In the genomic region with DNA sequence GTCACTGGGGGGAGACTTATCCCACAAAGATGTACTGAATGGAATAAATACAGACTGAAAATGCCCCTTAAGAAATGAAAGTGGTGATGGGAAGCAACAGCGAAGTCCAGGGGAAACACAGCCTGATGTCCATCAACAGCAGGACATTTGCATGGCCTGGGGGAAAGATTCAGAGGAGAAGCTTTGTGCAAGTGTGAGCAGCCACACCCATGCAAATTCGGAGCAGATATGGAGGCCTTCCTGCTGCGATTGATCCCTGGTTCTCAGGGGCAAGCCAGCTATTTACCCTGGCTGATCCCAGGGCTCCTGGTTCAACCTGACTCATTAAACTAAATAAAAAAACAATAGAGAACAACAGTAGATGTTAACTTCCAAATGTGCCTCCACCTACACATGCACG, we compare ENCODE assay signal across 27 mouse cellular contexts.
DNase-seq lines count a peak whose midpoint lies in the region; ATAC-seq lines count a peak whose summit lies in the region.
"Had no signal": no experiment of that assay in that cellular context is flagged by ENCODE, and none has a peak within 500 bp of the region (broad histone marks: within the 10 kb centered on the region; RNA-seq: fewer than 3 reads in every experiment).

No protein-coding gene starts in this region.

- no peaks in the 10 kb centered on the region for H3K27me3 ChIP-seq in heart, embryonic 11.5 days (ENCODE audit: control insufficient read depth, insufficient read depth, low read length)
- H3K27me3 ChIP-seq: CH12.LX; embryonic facial prominence, embryonic 13.5 days; embryonic facial prominence, embryonic 15.5 days; forebrain, embryonic 12.5 days had no signal

- no peak overlapping the region for H3K9ac ChIP-seq in heart, embryonic 11.5 days (ENCODE audit: low read depth, low read length)
- H3K9ac ChIP-seq: embryonic facial prominence, embryonic 13.5 days; embryonic facial prominence, embryonic 15.5 days; forebrain, embryonic 12.5 days had no signal

- no peaks in the 10 kb centered on the region for H3K9me3 ChIP-seq in heart, embryonic 11.5 days (replicated peaks; ENCODE audit: control insufficient read depth, low read length)
- H3K9me3 ChIP-seq: embryonic facial prominence, embryonic 13.5 days; embryonic facial prominence, embryonic 15.5 days; forebrain, embryonic 10.5 days; forebrain, embryonic 12.5 days had no signal

- no peak overlapping the region for H3K4me2 ChIP-seq in heart, embryonic 11.5 days
- H3K4me2 ChIP-seq: embryonic facial prominence, embryonic 13.5 days; embryonic facial prominence, embryonic 15.5 days; forebrain, embryonic 12.5 days had no signal

- 75% methylated on average over 4 of the region's 4 CpGs for WGBS in heart, embryonic 11.5 days (ENCODE audit: insufficient replicate concordance)

- no peaks in the 10 kb centered on the region for H3K4me1 ChIP-seq in heart, embryonic 11.5 days (ENCODE audit: control insufficient read depth, insufficient read depth, low read length)
- H3K4me1 ChIP-seq: embryonic facial prominence, embryonic 15.5 days; forebrain, embryonic 10.5 days; forebrain, embryonic 12.5 days had no signal

- ATAC-seq in heart, embryonic 11.5 days (replicated peaks; ENCODE audit: insufficient number of reproducible peaks, low FRiP score, low TSS enrichment), result no peak
- ATAC-seq: activated CD4-positive, CD25-positive, alpha-beta regulatory T cell, adult 4 months; CD4-positive, CD25-positive, alpha-beta regulatory T cell, adult 4 months; forebrain, embryonic 14.5 days; forebrain, embryonic 16.5 days; Patski had no signal

- DNase-seq in heart, adult 11 months, result peak; percentile 30
- DNase-seq in R1 (ENCODE audit: low read depth, low spot score), result peak; percentile 58
- DNase-seq in heart, adult 9 months (ENCODE audit: low spot score in 2 of 2), result no peak
- no peak for DNase-seq in lung, postnatal 4 days
- DNase-seq: adrenal gland, adult 8-10 months; adrenal gland, postnatal 14 days; adrenal gland, postnatal 36 days; B cell, adult 2 months; cerebellum, adult 11-12 months; cerebellum, adult 2 months; cerebellum, adult 9-11 months; cerebellum, postnatal 14 days; cerebellum, postnatal 36 days; embryo, embryonic 11 days had no signal

- H3K4me3 ChIP-seq in heart, embryonic 11.5 days (ENCODE audit: low read depth, low read length), result no peak overlapping the region
- H3K4me3 ChIP-seq: embryonic facial prominence, embryonic 13.5 days; embryonic facial prominence, embryonic 15.5 days; erythroblast, embryonic 14.5 days; forebrain, embryonic 10.5 days; forebrain, embryonic 12.5 days had no signal

- H3K27ac ChIP-seq in heart, embryonic 11.5 days (ENCODE audit: low read depth, low read length), result no peak overlapping the region
- H3K27ac ChIP-seq: embryonic facial prominence, embryonic 13.5 days; embryonic facial prominence, embryonic 15.5 days; forebrain, embryonic 10.5 days; forebrain, embryonic 12.5 days had no signal

- H3K36me3 ChIP-seq in heart, embryonic 11.5 days (ENCODE audit: control insufficient read depth, insufficient read depth, low read length), result no peaks in the 10 kb centered on the region
- H3K36me3 ChIP-seq: embryonic facial prominence, embryonic 13.5 days; embryonic facial prominence, embryonic 15.5 days; forebrain, embryonic 10.5 days; forebrain, embryonic 12.5 days; G1E had no signal

Comparison
In these comparisons a context has a peak if more than half of its experiments do, and no peak if none do; other contexts are left out.
1. DNase-seq: peak in heart, adult 11 months (single experiment) and R1 (single experiment); none in heart, adult 9 months (0 of 2) and lung, postnatal 4 days (0 of 2).